Mouse (Mus musculus): ENCODE results near the gene Gm49673.
"Not testable (repeated sequence)": the region's sequence is repeated elsewhere in the genome, so short reads cannot be mapped to it uniquely, and the experiment has no call there.

DNA sequence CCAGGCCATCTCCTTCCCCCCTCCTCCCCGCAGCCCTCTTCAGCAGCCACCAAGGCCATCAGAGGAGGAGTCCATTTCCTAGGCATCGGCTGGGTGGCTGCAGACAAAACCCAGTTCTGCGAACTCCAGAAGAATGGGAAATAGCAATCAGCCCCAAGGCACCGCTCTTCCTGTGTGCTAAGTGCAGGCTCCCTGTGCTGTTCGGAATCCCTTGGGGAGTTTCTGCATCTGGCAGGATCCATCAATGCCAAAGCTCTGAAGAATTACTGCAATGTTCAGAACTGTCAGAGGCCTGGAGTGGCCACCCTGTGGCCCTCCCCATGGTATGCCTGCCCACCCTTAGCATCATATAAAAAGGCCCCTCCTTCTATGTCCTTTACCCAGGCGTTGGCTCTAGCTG, 110.6 kb downstream of the Gm49673 start:
- not testable (repeated sequence) for TF ChIP-seq POLR2A, CTCF (IDR thresholded peaks at IDR 0.05; ENCODE audit: insufficient read depth, low read depth, low read length)

All from olfactory bulb, adult 2 months (tissue).